Mouse (Mus musculus) layer of hippocampus, adult 18-20 months (tissue): ENCODE data around the gene Gjc1. TPM values are rescaled to one million over a fixed set of nuclear protein-coding genes. Genes with fewer than 3 reads are reported as not detected.

ENCODE experiments used
- DNase-seq, 2 experiments: peaks; one replicate each; pipeline ENCODE4 v3.0.0; 2022; ENCODE audit warnings: low spot score in 2 of 2
- total RNA-seq, 2 experiments: library from RNA; stranded (reverse); gene quantifications; 2 replicates each; pipeline ENCODE4 v1.2.3; 2021

Gene Gjc1
- total RNA-seq, 2 experiments from 2014 or later, result 3.0 to 3.8 TPM

GRCm38 (mm10) chr11:102772771-102773700 lies 46.5 kb downstream of the Gjc1 start:
- no peak for DNase-seq

GRCm38 (mm10) chr11:102771916-102772714 lies 47.4 kb downstream of the Gjc1 start:
- DNase-seq, result no peak

- no peak for DNase-seq
Observed at GRCm38 (mm10) chr11:102770662-102771435, 48.7 kb downstream of the Gjc1 start.

GRCm38 (mm10) chr11:102769993-102770661 lies 49.4 kb downstream of the Gjc1 start:
- no peak for DNase-seq

GRCm38 (mm10) chr11:102769141-102769540 lies 50.4 kb downstream of the Gjc1 start:
- no peak for DNase-seq

GRCm38 (mm10) chr11:102767055-102767670 lies 52.3 kb downstream of the Gjc1 start:
- DNase-seq, result no peak

- DNase-seq, result no peak
Observed at GRCm38 (mm10) chr11:102765416-102765815, 54.1 kb downstream of the Gjc1 start.

GRCm38 (mm10) chr11:102763009-102763767 lies 56.3 kb downstream of the Gjc1 start:
- DNase-seq, result no peak

GRCm38 (mm10) chr11:102762248-102762647 lies 57.3 kb downstream of the Gjc1 start:
- DNase-seq, result no peak

- DNase-seq, result no peak
Observed at GRCm38 (mm10) chr11:102761309-102762210, 57.9 kb downstream of the Gjc1 start, which contains the start of gene Adam11. Adam11 (plus strand) TSS chr11:102761439.

- no peak for DNase-seq
Observed at GRCm38 (mm10) chr11:102760805-102761308, 58.6 kb downstream of the Gjc1 start.

GRCm38 (mm10) chr11:102758977-102759376 lies 60.5 kb downstream of the Gjc1 start:
- no peak for DNase-seq

GRCm38 (mm10) chr11:102755391-102755790 lies 64.1 kb downstream of the Gjc1 start:
- no peak for DNase-seq

- DNase-seq, result no peak
Observed at GRCm38 (mm10) chr11:102754416-102754815, 65.1 kb downstream of the Gjc1 start.

- no peak for DNase-seq
Observed at GRCm38 (mm10) chr11:102753591-102754324, 65.7 kb downstream of the Gjc1 start.

GRCm38 (mm10) chr11:102752896-102753590 lies 66.5 kb downstream of the Gjc1 start:
- DNase-seq, result no peak

- no peak for DNase-seq
Observed at GRCm38 (mm10) chr11:102749712-102750111, 69.8 kb downstream of the Gjc1 start.
